In the genomic region with DNA sequence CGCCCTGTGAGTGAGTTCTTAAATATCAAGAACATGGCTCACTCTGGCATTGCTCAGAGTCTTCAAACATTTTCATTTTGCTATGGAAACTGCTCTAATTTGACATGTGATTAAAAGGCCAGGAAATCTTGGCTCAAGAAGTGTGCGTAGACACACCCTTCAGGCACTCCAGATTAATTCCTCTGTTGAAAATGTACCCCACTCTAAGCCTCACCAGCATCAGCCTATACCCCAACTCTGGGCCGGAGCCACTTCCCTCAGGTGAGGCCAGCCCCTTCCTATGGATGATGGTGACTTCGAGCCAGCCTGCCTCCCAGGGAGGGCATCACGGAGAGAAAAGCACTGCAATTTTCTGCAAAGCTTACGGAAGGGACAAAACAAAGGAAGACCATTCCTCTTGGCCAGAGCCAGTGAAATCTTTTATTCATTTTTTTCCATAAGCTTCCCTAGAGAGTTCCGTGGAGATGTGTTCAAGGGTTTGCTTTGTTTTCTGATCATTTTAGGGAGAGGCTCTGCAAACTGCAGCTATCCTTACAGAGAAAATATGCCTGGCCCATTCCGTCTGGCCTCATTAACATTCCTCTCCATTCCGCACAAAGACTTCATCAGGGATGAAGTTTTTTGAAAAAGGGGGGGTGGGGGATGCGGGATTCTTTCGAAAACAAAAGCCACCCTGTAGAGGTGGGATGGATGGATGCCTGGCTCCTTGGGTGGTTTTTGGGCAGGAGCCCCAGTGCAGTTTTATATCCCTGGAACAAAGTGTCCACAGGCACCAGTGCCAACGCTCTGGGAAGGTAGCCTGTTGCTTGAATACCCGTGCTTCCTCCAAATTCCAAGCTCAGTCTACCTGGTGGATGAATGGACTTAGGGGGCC, we compare ENCODE assay signal across 9 mouse cellular contexts.
DNase-seq lines count a peak whose midpoint lies in the region; ATAC-seq and TF ChIP-seq lines count a peak whose summit lies in the region.
"Had no signal": no experiment of that assay in that cellular context is flagged by ENCODE, and none has a peak within 500 bp of the region (broad histone marks: within the 10 kb centered on the region; RNA-seq: fewer than 3 reads in every experiment).

No protein-coding gene starts in this region.

- H3K27me3 ChIP-seq in thymus, adult 2 months (ENCODE audit: control insufficient read depth, insufficient read depth, low read length) = no peaks in the 10 kb centered on the region
- H3K27me3 ChIP-seq in limb, embryonic 12.5 days = peaks cover 22% of the 10 kb centered on the region
- H3K27me3 ChIP-seq in stomach, postnatal 0 days (ENCODE audit: control insufficient read depth, insufficient read depth, low read length) = no peaks in the 10 kb centered on the region

- H3K9ac ChIP-seq in limb, embryonic 12.5 days (replicated peaks) = no peak overlapping the region
- no peak overlapping the region for H3K9ac ChIP-seq in stomach, postnatal 0 days (ENCODE audit: low read length)

- peaks cover 21% of the 10 kb centered on the region for H3K4me1 ChIP-seq in thymus, adult 2 months (replicated peaks; ENCODE audit: control insufficient read depth, insufficient read depth, low read length)
- peaks cover 46% of the 10 kb centered on the region for H3K4me1 ChIP-seq in limb, embryonic 12.5 days (replicated peaks)
- peaks cover 2% of the 10 kb centered on the region; the same call in 1 of the 2 replicates for H3K4me1 ChIP-seq in stomach, postnatal 0 days (replicated peaks; ENCODE audit: control insufficient read depth, insufficient read depth)

- intact Hi-C loops in gastrocnemius, adult 2 months (cut with DNase I) = no loop called here

- TF ChIP-seq CTCF in gastrocnemius, adult 2 months (IDR thresholded peaks at IDR 0.05) = no peak
- TF ChIP-seq CTCF in thymus, adult 2 months (IDR thresholded peaks at IDR 0.05; ENCODE audit: borderline replicate concordance, control insufficient read depth, extremely low read depth, insufficient read depth, low read length, poor library complexity) = no peak
- no peak for TF ChIP-seq CTCF in stomach, postnatal 0 days (IDR thresholded peaks at IDR 0.05; ENCODE audit: low read depth)

- no peaks in the 10 kb centered on the region for H3K9me3 ChIP-seq in limb, embryonic 12.5 days
- H3K9me3 ChIP-seq in stomach, postnatal 0 days (ENCODE audit: control insufficient read depth, low read length) = no peaks in the 10 kb centered on the region

- no peak for TF ChIP-seq POLR2A in thymus, adult 2 months (IDR thresholded peaks at IDR 0.05; ENCODE audit: control insufficient read depth, extremely low read depth, insufficient read depth, low read length, poor library complexity)

- H3K4me3 ChIP-seq in gastrocnemius, adult 2 months = peak overlapping the region; percentile 21; the same call in 1 of the 2 replicates
- H3K4me3 ChIP-seq in thymus, adult 2 months (ENCODE audit: control insufficient read depth, insufficient read depth, low read length) = no peak overlapping the region
- no peak overlapping the region for H3K4me3 ChIP-seq in limb, embryonic 12.5 days (replicated peaks)
- no peak overlapping the region for H3K4me3 ChIP-seq in stomach, postnatal 0 days (ENCODE audit: low read depth, low read length)

- no peak for ATAC-seq in limb, embryonic 12.5 days (ENCODE audit: insufficient number of reproducible peaks, insufficient read depth, low FRiP score, low TSS enrichment, low read depth)
- peak; percentile 36; the same call in 1 of the 2 replicates for ATAC-seq in stomach, postnatal 0 days (ENCODE audit: low FRiP score, low TSS enrichment)
- no peak for ATAC-seq in monocyte, adult 5-6 weeks (replicated peaks; ENCODE audit: insufficient number of reproducible peaks, low FRiP score, low TSS enrichment, poor library complexity, severe bottlenecking)

- peaks cover 56% of the 10 kb centered on the region for H3K36me3 ChIP-seq in thymus, adult 2 months (ENCODE audit: control insufficient read depth, insufficient read depth, low read length)
- H3K36me3 ChIP-seq in limb, embryonic 12.5 days = no peaks in the 10 kb centered on the region
- no peaks in the 10 kb centered on the region for H3K36me3 ChIP-seq in stomach, postnatal 0 days (ENCODE audit: control insufficient read depth, insufficient read depth, low read length)

- WGBS in thymus, adult 2 months = 94% methylated on average over 13 of the region's 13 CpGs
- 61% methylated on average over 13 of the region's 13 CpGs for WGBS in limb, embryonic 12.5 days
- 49% methylated on average over 13 of the region's 13 CpGs for WGBS in stomach, postnatal 0 days

- peak overlapping the region; percentile 79 for H3K27ac ChIP-seq in gastrocnemius, adult 2 months
- peak overlapping the region; percentile 7; the same call in 1 of the 2 replicates for H3K27ac ChIP-seq in thymus, adult 2 months (ENCODE audit: control insufficient read depth, insufficient read depth, low read length)
- peak overlapping the region; percentile 64; the same call in 1 of the 2 replicates for H3K27ac ChIP-seq in limb, embryonic 12.5 days
- H3K27ac ChIP-seq in stomach, postnatal 0 days (replicated peaks) = peak overlapping the region; percentile 70
- H3K27ac ChIP-seq: macrophage had no signal

- TF ChIP-seq EP300 in stomach, postnatal 0 days (optimal IDR thresholded peaks at IDR 0.05) = no peak

- DNase-seq in gastrocnemius, adult 2 months = peak; percentile 48
- DNase-seq in gastrocnemius, adult 8-10 months (ENCODE audit: low spot score in 2 of 2) = no peak
- no peak for DNase-seq in thymus, adult 2 months
- DNase-seq in thymus, postnatal 36 days = no peak
- DNase-seq in stomach, postnatal 0 days (ENCODE audit: low spot score) = no peak
- no peak for DNase-seq in ovary, postnatal 10 days (ENCODE audit: low spot score)

- no peak overlapping the region for H3K4me2 ChIP-seq in limb, embryonic 12.5 days
- no peak overlapping the region for H3K4me2 ChIP-seq in stomach, postnatal 0 days (replicated peaks; ENCODE audit: low read depth)

Comparison
In these comparisons a context has a peak if more than half of its experiments do, and no peak if none do; other contexts are left out.
1. H3K27ac ChIP-seq: peak in every context shown above with its lines; median percentile 79 in gastrocnemius, adult 2 months; 70 in stomach, postnatal 0 days; 64 in limb, embryonic 12.5 days; 7 in thymus, adult 2 months.